Mouse (Mus musculus): ENCODE results near the gene Postn. TPM values are rescaled to one million over a fixed set of nuclear protein-coding genes. Genes with fewer than 3 reads are reported as not detected.

Gene Postn
- polyA plus RNA-seq, 1 experiment: 13.1 TPM

DNA sequence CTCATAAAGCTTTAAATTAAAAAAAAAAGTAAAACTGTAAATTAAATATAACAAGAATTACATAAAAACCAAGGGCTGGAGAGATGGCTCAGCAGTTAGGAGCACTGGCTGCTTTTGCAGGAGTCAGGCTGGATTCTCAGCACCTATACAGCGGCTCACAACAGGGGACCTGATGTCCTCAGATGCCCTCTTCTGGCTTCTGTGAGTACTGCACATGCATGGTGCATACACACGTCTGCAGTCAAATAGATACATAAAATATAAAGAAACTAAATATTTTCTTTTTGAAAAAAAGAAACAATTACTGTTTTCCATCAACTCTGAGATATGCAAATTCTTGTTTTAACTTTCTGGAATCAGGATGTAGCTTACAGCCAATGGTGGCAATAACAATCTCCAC is 60.8 kb downstream of the Postn start:
- DNase-seq: no peak
- no peak overlapping the region for H3K4me3 ChIP-seq (ENCODE audit: control insufficient read depth, insufficient read depth, low read length)
- H3K36me3 ChIP-seq (ENCODE audit: control insufficient read depth, insufficient read depth, low read length): no peaks in the 10 kb centered on the region
- H3K4me1 ChIP-seq (replicated peaks; ENCODE audit: control insufficient read depth, insufficient read depth, low read length): no peaks in the 10 kb centered on the region
- no peak overlapping the region for H3K27ac ChIP-seq (ENCODE audit: control insufficient read depth, insufficient read depth, low read length)
- 96% methylated on average over 2 of the region's 2 CpGs for WGBS
- no peak for TF ChIP-seq POLR2A (IDR thresholded peaks at IDR 0.05; ENCODE audit: control insufficient read depth, extremely low read depth, insufficient read depth, low read length, poor library complexity)
- no peak for TF ChIP-seq CTCF (IDR thresholded peaks at IDR 0.05; ENCODE audit: borderline replicate concordance, control insufficient read depth, extremely low read depth, insufficient read depth, low read length, poor library complexity)
- H3K27me3 ChIP-seq (ENCODE audit: control insufficient read depth, insufficient read depth, low read length): no peaks in the 10 kb centered on the region

DNA sequence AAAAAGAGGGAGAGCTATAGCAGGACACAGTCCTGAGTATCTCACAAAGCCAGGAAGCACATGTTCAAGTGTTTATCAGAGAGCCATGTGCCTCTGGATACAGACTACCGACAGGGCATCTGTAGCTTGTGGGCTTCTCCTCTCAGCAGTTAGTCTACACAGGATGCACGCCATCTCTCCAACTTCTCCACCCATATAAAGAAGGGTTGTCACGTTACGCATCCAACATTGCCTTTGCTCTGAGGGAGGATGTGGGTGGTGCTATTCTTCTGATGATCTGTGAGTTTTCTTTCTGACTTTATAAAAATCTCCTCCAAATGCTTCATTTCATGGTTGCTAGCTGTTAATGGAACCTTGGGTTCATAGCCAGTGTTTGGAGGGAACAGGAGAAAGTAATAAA is 63.2 kb downstream of the Postn start:
- DNase-seq: no peak
- Histone ChIP-seq H3K4me3 (ENCODE audit: control insufficient read depth, insufficient read depth, low read length) (no peak overlapping the region), H3K36me3 (ENCODE audit: control insufficient read depth, insufficient read depth, low read length) (no peaks in the 10 kb centered on the region), H3K27me3 (ENCODE audit: control insufficient read depth, insufficient read depth, low read length) (no peaks in the 10 kb centered on the region), H3K4me1 (replicated peaks; ENCODE audit: control insufficient read depth, insufficient read depth, low read length) (no peaks in the 10 kb centered on the region), H3K27ac (ENCODE audit: control insufficient read depth, insufficient read depth, low read length) (no peak overlapping the region)
- TF ChIP-seq CTCF (IDR thresholded peaks at IDR 0.05; ENCODE audit: borderline replicate concordance, control insufficient read depth, extremely low read depth, insufficient read depth, low read length, poor library complexity) (no peak), POLR2A (IDR thresholded peaks at IDR 0.05; ENCODE audit: control insufficient read depth, extremely low read depth, insufficient read depth, low read length, poor library complexity) (no peak)
- 81% methylated on average over 4 of the region's 4 CpGs for WGBS

DNA sequence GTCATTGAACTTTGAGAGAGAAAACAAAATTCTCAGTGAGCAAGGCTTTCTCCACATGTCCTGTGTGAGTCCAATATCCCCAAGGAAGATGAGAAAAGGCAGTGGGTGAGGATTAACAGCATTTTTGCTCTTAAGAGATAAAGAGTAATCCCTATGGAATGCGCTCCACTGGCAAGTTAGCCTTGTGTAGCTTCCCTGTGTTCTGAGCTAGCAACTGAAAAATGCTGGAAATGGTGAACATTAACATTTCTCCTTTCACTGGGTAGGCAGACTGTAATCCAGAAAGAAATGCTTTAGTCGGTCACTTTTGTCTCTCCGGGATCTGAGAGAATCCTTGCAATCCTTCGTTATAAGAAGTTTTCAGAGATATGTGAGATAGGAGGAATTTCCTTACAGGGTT is 70.8 kb downstream of the Postn start:
- Histone ChIP-seq H3K27me3 (ENCODE audit: control insufficient read depth, insufficient read depth, low read length) (no peaks in the 10 kb centered on the region), H3K36me3 (ENCODE audit: control insufficient read depth, insufficient read depth, low read length) (no peaks in the 10 kb centered on the region), H3K4me3 (ENCODE audit: control insufficient read depth, insufficient read depth, low read length) (no peak overlapping the region), H3K27ac (ENCODE audit: control insufficient read depth, insufficient read depth, low read length) (no peak overlapping the region), H3K4me1 (replicated peaks; ENCODE audit: control insufficient read depth, insufficient read depth, low read length) (no peaks in the 10 kb centered on the region)
- no peak for DNase-seq
- WGBS: 93% methylated on average over 4 of the region's 4 CpGs
- TF ChIP-seq POLR2A (IDR thresholded peaks at IDR 0.05; ENCODE audit: control insufficient read depth, extremely low read depth, insufficient read depth, low read length, poor library complexity): no peak
- TF ChIP-seq CTCF (IDR thresholded peaks at IDR 0.05; ENCODE audit: borderline replicate concordance, control insufficient read depth, extremely low read depth, insufficient read depth, low read length, poor library complexity): no peak

DNA sequence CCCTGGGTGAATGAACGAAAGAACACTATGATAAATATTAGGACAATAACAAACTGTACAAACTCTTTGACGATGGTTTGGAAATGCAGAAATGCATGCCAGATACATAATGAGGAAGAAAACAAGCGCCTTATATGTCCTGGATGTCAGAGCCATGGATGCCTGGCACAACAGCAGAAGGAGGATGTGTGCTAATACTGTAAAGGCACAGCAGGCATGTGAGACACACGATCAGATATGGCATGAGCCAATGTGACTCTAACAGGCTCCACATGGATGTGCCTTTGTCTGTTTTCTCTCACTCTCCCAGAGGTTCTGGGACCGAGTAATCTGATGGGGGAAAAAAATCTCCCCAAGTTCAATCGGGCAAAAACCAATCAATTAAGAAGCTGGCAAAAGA is 71.3 kb downstream of the Postn start:
- Histone ChIP-seq H3K27me3 (ENCODE audit: control insufficient read depth, insufficient read depth, low read length) (no peaks in the 10 kb centered on the region), H3K4me3 (ENCODE audit: control insufficient read depth, insufficient read depth, low read length) (no peak overlapping the region), H3K36me3 (ENCODE audit: control insufficient read depth, insufficient read depth, low read length) (no peaks in the 10 kb centered on the region), H3K27ac (ENCODE audit: control insufficient read depth, insufficient read depth, low read length) (no peak overlapping the region), H3K4me1 (replicated peaks; ENCODE audit: control insufficient read depth, insufficient read depth, low read length) (no peaks in the 10 kb centered on the region)
- TF ChIP-seq POLR2A (IDR thresholded peaks at IDR 0.05; ENCODE audit: control insufficient read depth, extremely low read depth, insufficient read depth, low read length, poor library complexity): no peak
- 93% methylated on average over 6 of the region's 6 CpGs for WGBS
- no peak for DNase-seq

DNA sequence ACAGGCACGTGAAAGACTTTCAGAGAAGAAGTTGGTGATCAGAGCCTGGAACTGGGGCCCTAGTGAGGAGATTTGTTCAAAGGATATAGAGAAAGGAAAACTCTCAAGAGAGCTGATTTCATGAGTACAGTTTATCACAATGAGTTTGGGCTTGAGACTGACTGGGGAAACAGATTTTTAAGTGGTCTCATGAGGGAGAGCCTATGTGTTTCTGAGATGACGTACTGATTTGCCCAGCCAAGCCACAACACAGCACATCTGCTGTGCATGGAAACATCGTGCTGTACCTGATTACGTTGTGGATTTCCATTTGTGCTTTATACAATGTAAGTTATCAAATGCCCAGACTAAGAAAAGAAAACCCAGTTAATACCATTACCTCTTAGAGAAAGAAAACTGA is 71.7 kb downstream of the Postn start:
- H3K27ac ChIP-seq (ENCODE audit: control insufficient read depth, insufficient read depth, low read length): no peak overlapping the region
- WGBS: 89% methylated on average over 4 of the region's 4 CpGs

DNA sequence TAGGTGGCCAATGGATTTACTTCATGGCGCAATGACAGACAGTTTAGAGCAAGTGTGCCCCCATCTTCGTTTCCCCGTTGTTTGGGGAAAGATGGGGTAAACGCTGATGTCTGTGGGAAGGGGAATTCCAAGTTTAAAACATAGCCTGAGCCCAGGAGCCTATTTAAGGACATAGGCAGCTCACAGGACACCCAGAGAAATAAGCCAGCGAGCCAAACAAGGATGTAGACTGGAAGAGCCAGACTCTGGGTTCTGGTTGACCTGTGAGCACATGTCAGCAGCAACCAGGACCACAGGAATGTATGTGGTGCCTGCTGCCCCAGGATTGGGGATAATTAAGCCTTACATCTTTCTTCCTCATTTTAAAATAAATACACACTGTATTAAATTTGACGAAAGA is 73.7 kb downstream of the Postn start:
- 92% methylated on average over 6 of the region's 6 CpGs for WGBS
- TF ChIP-seq CTCF (IDR thresholded peaks at IDR 0.05; ENCODE audit: borderline replicate concordance, control insufficient read depth, extremely low read depth, insufficient read depth, low read length, poor library complexity) (no peak), POLR2A (IDR thresholded peaks at IDR 0.05; ENCODE audit: control insufficient read depth, extremely low read depth, insufficient read depth, low read length, poor library complexity) (no peak)
- H3K27ac ChIP-seq (ENCODE audit: control insufficient read depth, insufficient read depth, low read length): no peak overlapping the region
- H3K4me1 ChIP-seq (replicated peaks; ENCODE audit: control insufficient read depth, insufficient read depth, low read length): no peaks in the 10 kb centered on the region
- no peaks in the 10 kb centered on the region for H3K27me3 ChIP-seq (ENCODE audit: control insufficient read depth, insufficient read depth, low read length)
- no peaks in the 10 kb centered on the region for H3K36me3 ChIP-seq (ENCODE audit: control insufficient read depth, insufficient read depth, low read length)
- no peak overlapping the region for H3K4me3 ChIP-seq (ENCODE audit: control insufficient read depth, insufficient read depth, low read length)
- no peak for DNase-seq

More for the DNA sequence above, 71.7 kb downstream of the Postn start:
- no peak for DNase-seq
- Histone ChIP-seq H3K4me1 (replicated peaks; ENCODE audit: control insufficient read depth, insufficient read depth, low read length) (no peaks in the 10 kb centered on the region), H3K4me3 (ENCODE audit: control insufficient read depth, insufficient read depth, low read length) (no peak overlapping the region), H3K27me3 (ENCODE audit: control insufficient read depth, insufficient read depth, low read length) (no peaks in the 10 kb centered on the region), H3K36me3 (ENCODE audit: control insufficient read depth, insufficient read depth, low read length) (no peaks in the 10 kb centered on the region)
- TF ChIP-seq POLR2A (IDR thresholded peaks at IDR 0.05; ENCODE audit: control insufficient read depth, extremely low read depth, insufficient read depth, low read length, poor library complexity): no peak
- no peak for TF ChIP-seq CTCF (IDR thresholded peaks at IDR 0.05; ENCODE audit: borderline replicate concordance, control insufficient read depth, extremely low read depth, insufficient read depth, low read length, poor library complexity)

DNA sequence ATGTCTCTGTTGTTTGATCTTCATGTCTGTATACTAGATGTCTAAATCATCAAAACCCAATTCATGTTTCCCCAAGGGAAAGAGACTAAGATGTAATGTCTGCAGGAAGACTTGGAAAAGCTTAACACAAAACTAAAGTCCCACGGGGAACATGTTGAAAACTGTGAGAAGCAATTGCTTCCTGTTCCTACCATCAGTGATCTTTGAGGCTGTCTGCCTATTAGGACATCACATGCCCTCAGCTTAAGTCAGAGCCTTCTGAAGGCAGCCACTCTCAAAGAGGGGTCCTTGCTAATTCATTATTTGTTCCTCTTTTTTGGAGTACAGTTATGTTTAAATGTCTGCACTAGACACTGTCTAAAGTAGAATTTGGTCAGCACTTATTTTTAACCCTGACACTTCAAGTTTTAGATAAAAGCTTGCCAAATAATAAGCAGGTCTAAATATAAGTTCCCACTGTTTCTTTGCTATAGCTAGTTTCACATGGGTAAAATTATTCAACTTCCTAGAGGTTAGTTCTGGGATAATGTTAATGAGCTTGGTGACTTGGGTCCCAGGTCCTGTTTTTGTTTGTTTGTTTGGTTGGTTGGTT is 75.6 kb downstream of the Postn start:
- Histone ChIP-seq H3K36me3 (ENCODE audit: control insufficient read depth, insufficient read depth, low read length) (no peaks in the 10 kb centered on the region), H3K27me3 (ENCODE audit: control insufficient read depth, insufficient read depth, low read length) (no peaks in the 10 kb centered on the region), H3K4me1 (replicated peaks; ENCODE audit: control insufficient read depth, insufficient read depth, low read length) (no peaks in the 10 kb centered on the region), H3K4me3 (ENCODE audit: control insufficient read depth, insufficient read depth, low read length) (no peak overlapping the region), H3K27ac (ENCODE audit: control insufficient read depth, insufficient read depth, low read length) (no peak overlapping the region)
- DNase-seq: no peak
- no peak for TF ChIP-seq CTCF (IDR thresholded peaks at IDR 0.05; ENCODE audit: borderline replicate concordance, control insufficient read depth, extremely low read depth, insufficient read depth, low read length, poor library complexity)
- TF ChIP-seq POLR2A (IDR thresholded peaks at IDR 0.05; ENCODE audit: control insufficient read depth, extremely low read depth, insufficient read depth, low read length, poor library complexity): no peak
- WGBS: 9% methylated on average over 1 of the region's 1 CpGs

Other genes starting within 250 kb of the Postn start
- not detected in 2 replicates for gene Trpc4, start 205.1 kb upstream of the Postn start, polyA plus RNA-seq (2012; rRNA removed)

Measured in thymus, adult 2 months (tissue).